Mouse (Mus musculus): ENCODE measurements at regions not wholly inside any gene's neighbourhood (a gene's known extent, or its start where the extent isn't known, plus 50 kb on each side); places are given as distances from the start of the nearest gene placed in this dataset.

DNA sequence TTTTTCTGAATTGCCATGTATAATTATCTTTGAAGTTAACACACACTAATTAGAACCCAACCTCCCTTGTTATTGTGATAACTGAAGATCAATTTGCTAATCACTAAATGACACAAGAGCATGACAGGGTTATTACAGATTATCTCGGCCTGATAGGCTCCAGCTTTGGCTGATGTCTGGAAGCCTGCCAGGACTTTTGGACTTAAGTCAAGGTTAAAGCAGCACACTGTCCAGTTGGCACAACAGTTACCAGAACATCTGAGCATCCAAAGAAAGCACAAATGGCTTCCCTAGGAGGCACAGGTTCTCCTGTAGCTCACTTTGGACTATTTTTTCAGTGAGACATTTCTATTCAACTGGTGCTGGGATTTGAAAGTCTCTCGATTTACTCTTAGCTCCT, 475.0 kb upstream of the A730009L09Rik start:
- no peak for DNase-seq (ENCODE audit: low spot score in 2 of 2)

DNA sequence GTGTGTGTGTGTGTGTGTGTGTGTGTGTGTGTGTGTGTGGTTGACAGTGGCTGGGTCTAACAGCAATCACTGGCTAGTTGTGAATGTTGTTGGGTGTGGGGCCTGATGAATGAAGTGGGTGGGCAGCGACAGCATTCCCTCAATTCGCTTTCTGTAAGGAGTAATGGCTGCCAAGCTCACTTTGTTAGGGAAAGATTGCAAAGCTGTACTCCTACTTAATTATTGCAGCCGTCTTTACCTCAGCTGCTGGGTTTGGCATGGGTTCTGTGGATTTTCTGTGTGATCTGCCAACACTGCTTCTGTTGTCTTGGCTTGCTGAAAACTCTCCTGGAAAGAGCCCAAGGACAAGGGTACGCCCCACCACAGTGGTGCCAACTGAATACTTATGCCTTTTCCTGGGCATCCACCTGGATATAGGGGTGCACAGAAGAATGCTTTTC, 472.9 kb upstream of the A730009L09Rik start:
- peak; percentile 53 to 60 for DNase-seq (ENCODE audit: low spot score in 2 of 2)

DNA sequence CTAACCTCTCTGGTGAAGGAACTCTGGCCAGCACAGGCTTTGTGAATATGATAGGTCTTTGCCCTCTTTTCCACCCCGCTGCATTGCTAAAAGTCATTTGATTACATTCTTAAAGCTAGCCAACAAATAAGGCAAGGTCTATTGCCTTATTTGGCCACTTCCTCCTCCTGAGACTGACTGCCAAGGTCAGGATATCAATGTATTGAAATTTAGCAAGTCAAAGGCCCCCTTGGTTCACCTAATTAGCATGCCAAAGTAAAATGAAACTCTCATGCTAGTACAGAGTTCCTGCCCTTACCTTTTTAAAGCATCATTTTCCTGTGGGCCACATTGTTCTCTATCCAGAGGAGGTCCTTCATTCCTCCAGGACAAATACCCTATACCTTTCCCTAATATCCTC, 469.6 kb upstream of the A730009L09Rik start:
- no peak for DNase-seq (ENCODE audit: low spot score in 2 of 2)

Measured in frontal cortex, postnatal 10 days (tissue).